Mouse (Mus musculus): Measurements from ENCODE around the gene Phtf2.
"Not testable (repeated sequence)": the region's sequence is repeated elsewhere in the genome, so short reads cannot be mapped to it uniquely, and the experiment has no call there.

The Phtf2 gene

DNA sequence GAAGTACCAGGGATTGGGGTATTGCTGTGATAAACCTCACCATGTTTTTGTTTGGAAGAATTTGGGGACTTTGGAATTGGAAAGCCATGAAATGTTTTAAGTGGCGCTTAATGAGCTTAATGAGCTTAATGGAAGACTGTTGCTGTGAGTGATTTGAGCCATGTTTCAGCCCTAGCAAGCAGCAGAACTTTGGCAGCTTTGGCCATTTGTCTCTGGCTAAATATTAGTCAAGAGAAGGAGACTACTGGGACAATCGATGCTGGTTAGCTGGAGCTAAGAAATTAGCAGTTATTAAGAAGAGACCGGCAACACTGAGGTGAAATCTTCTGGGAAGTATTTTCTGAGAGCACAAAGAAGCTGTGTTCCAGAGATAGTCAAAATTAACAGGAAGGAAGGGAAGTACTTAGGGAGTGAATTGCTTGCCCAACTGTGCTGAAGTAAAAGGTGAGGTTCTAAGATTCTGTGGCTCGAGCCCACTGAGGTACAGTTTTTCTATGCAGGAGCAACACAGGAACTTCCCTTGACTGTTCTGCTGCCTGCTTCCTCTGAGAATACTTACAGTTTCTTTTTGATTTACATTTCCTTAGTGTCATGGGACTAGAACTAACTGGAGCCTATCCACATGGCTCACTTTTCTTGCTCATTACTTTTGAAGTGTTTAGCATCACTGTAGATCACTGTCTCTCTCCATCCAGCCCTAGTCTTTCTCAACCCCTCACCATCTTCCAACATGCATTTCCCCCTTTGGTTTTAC is 17.5 kb downstream of the Phtf2 start:
- no peak for DNase-seq

DNA sequence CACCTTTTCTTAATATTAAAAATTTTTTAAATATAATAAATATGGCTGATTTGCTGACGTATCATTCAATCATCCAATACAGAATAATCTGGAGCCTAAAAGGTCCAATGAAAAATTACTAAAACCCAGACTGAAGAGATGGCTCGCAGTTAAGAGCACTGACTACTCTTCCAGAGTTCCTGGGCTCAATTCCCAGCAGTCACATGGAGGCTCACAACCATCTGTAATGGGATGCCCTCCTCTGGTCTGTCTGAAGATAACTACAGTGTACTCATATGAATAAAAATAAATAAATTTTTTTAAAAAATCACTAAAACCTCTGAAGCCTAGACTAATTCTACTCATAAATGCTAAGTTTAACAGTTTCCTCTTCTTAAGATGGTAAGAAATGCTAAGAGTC is 20.0 kb downstream of the Phtf2 start:
- no peak for DNase-seq

DNA sequence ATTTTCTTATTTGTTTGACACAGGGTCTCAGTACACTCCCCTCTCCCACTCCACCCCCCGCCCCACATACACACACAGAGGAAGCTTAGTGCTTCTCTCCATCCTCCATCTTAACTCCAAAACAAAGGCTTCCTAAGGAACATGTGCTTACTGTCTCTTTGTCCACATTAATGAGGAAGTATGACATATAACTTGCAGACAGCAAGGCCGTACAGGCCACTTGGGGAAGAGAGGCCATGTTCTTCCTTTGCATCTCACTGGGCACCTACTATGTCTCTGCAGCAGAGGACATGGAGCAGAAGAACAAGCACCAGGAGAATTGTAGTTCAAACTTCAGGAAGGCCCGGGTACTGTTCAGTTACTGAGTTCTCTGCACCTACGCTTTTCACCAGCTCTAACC is 21.4 kb downstream of the Phtf2 start:
- DNase-seq: no peak

DNA sequence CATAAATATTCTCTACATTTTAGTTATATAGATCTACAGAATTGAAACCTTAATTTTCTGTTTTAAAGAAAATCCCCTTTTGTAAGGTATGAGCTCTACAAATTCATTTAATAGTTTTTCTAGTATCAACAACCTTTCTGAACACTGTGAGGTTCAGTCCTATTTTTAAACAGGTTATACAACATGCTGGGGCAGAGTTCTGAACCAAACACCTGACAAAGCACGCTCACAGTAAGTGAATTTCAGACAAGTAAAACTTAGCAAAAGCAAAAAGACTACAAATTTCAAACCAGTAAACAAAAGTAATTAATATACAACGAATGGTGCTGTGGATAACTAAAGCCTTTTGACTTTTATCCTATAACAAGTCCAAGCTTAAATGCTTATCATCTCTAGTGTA is 23.5 kb downstream of the Phtf2 start:
- no peak for DNase-seq

DNA sequence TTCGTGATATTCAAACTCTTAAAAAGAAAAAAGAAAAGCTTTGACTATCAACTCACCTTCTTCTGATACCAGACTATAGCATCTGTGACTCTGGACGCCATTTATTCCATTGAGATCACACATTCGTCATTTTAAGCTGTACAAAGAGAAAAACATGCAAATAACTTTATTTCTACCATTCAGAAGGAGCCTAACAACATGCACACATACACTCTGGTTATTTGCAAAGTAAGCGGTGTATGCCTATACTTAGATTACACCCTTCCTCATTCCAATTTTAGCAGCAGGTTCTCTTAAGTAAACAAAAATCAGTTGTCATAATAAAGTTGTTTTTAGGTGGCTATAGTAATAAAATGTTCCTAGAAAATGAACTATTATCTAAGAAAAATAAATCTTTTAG is 26.9 kb downstream of the Phtf2 start:
- DNase-seq: no peak

DNA sequence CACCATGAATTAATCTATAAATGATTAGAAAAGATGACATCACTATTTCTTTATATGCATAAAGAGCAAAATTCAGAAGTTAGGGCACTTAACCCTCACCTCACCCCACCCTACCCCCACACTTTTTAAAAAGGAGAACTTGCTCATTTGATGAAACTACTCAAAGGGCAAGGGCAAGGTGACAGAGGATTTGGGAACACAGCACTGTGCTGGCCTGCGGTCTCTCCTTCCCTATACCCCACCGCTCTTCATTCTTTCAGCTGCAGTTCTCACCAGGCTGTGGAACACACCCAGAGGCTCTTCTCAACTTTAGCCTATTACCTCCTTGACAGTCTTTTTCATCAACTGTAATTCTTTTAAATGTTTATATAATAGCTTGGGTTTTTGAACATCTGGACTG is 34.9 kb downstream of the Phtf2 start:
- DNase-seq: no peak

DNA sequence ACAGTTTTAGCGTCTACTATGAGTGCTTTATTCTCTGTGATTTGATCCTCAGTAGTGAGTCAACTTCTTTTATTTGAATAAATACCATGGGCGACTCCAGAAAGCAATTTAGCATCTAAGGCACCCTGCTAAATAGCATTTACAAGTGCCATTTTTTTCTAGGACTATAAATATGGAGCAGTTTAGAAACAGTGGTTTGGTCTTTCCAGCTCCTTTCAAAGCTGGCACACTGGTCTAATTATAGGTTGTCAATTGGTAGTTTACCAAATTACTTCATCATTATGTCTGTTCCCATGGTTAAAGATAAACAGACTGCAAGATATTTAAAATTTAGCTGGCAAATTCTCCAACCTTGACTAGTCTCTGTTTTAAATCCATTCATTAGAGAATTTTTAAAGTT is 38.1 kb downstream of the Phtf2 start:
- no peak for DNase-seq

DNA sequence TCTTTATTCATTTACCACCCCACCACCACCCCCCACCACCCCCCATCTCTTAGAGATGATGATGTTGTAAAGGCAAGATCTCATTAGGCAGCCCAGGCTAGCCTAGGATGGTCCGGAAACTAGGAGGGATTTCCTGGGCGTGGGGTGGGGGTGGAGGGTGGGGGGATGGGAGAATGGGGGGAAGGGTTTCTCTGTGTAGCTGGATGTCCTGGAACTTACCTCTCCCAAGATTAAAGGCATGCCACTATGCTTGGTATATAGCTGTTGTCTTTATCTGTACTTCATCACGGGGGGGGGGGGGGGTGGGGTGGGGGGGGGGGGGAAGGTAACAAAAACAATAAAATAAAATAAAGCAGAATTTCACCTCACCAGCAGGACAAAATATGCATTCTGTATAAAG is 38.5 kb downstream of the Phtf2 start:
- DNase-seq: no peak

DNA sequence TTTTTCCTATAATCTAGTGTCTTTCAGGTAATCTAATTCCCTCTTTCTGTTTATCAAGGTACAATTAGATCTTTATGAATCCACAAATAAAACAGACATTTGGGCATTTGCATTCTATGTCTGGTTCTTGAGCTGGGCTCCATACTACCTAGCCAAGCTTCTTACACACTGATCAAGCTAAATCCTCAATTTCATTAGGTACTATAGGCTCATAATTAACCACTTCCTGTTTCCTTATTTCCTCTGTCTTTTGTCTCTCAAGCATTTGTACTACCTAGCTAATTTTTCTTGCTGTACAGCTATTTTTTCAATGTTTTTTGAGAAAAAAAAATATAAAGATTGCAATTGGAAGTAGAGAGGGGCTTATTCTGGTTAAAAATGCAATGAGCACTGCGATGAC is 44.8 kb downstream of the Phtf2 start:
- DNase-seq: no peak

DNA sequence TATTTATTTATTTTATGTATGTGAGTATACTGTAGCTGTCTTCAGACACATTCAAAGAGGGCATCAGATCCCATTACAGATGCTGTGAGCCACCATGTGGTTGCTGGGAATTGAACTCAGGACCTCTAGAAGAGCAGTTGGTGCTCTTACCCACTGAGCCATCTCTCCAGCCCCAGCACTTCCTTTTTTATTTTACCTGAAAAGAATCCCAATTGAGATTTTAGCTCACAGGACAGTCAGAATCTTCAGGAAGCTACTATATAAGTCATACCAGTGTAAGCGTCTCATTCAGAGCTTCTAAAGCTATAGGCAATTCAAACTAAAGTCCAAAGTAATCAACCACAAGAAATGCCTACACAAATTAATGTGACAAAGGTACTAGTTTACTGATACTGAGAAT is 47.5 kb downstream of the Phtf2 start:
- DNase-seq: no peak

DNA sequence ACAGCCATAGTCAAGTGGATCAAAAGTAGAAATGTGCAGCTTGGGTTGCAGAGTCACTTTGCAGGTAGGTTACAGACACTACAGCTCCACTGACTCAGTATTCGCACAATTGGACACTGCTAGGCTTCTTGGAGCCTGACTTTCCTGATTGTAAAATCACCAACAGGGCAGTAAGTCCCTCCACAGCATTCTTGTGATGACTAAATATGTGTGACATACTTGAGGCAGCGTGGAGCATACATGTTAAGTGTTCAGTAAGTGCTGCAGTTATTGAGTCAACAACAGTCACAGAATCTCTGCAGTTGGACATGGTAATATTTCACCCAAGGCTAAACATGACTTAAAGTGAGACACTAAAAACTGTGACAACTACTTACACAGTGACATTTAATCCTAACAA is 50.5 kb downstream of the Phtf2 start:
- peak in 1 of 2 experiments; percentile 10 for DNase-seq

DNA sequence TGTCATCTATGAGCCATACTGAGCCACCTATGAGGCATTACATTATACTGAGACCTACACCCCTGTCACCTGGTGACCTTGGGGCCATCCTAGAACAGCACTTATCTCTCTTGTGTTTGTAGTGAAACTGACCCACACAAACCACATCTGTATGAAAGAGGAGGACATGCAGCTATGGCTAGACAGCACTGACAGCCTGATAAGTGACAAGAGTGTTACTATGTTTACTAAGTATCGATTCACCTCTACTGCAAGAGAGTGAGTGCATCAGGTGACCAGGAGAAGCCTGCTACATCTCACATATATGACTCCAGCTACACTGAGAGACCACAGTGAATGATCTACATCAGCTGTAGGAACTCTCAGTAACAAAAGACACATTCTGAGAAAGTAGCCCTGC is 51.2 kb downstream of the Phtf2 start:
- no peak for DNase-seq

DNA sequence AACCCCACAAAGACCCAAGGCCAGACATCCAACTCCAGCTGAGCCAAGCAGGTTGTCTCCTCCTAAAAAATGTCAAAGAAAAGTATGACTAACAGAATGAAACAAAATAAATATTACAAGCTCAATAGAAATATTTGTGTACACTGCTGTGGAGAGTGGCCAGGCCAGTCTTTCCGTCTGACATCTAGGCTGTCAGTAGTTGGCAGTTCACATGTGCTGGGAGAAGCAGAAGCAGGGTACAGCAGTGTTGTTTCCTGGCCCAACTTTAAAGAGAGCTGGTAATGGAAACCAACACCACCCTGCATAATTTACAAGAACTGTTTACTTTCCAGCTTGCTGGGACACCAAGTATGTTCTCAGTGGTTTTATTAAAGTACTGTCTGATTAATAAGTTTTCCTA is 60.3 kb downstream of the Phtf2 start:
- peak; percentile 26 to 40 for DNase-seq

DNA sequence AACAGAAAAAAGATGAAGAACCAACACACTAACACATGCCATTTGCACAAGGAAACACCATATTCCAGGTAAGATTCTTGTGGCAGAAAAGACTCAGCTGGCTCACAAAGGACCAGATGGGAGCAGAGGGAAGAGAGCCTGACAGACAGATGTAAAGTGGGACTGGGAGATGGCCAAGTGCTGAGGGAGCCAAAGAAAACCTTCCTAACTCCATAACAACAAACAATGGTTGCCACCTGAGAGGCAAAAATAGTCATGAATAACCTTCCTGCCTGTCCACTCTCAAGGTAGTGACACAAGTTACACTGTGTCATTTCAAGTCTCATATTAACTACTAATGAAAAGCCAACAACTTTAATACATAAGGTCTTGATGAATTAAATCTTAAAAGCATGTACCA is 60.8 kb downstream of the Phtf2 start:
- no peak for DNase-seq

DNA sequence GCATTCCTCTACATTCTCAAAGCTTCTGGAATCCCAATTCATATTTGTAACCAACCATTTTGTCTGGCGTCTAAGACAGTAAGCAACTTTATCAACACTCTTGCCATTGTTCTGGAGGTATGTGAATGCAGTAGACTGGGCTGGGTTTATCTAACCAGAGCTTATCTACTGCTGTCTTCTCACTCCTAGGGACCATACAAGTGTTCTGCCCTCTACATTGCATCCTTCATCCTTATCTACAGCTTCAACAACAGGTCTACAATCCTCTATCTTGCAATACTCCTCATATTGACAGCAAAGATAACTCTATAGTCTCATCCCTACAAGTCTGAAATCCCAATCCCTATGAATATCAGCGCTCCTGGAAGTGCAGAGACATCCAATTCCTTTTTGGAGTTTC is 66.8 kb downstream of the Phtf2 start:
- no peak for DNase-seq

DNA sequence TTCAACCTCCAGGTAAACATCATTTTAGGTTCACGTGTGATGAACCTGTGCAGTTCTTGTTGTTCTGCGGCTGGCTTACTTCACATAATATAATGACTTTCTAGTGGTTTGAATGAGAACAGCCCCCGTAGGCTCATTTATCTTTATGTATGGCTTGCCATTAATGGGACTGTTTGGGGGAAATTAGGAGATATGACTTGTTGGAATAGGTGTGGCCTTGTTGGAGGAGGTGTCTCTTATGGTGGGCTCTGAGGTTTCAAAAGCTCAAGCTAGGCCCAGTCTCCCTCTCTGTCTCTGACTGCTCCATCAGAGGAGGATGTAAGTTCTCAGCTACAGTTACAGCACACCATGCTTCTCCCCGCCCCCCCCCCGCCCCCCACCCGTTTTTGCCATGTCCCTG is 71.5 kb downstream of the Phtf2 start:
- no peak for DNase-seq

DNA sequence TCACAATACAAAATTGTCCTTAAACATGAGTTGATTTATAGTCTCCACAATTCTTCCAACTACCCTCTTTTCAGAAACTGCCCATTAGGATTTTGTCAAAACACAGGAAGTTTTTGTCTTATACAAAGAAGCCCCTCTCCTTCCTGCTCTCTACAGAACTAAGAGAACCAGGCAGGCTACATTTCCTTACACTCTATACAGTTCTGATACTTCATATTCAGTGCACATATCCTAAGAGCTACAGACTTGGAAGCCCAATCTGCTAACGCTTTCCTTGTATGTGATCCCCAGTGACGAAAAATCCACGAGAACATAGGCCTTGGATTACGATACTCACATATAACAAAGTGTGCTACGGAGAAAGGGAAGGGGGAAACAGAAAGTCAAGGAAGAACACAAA is 86.0 kb downstream of the Phtf2 start:
- DNase-seq: no peak

DNA sequence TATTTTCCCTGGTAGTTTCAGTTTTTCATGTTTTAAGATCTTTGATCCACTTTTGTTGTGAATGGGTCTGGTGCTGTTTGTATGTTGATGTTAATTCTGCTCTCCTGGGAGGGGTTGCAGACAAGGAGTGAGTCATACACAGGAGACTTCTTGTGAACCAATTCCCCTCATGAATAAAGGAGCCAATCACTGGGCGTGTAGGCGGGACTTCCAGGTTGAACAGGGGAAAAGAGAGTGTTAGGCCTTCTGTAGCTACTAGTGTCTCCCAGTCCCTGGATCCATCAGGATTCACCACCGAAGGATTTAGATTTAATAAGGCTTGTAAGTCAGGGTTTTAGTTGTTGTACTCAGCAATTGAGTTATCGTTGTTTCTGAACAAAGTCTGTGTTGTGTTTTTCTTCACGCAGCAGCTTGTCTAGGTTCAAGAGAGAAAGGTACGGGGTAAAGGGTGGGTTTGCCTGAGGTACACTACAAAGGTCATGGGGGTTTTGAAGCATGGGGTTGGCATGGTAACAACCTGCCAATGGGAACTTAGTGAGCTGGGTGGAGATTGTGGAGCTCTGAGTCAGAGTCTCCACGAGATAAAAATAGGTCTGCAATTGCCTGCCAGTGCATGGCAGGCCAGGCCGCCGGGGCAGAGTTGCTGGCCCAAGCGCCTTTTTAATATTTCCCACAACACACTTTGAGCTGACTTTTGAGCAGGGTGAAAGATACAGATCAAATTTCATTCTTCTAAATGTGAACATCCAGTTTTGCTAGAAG is 90.0 kb downstream of the Phtf2 start:
- DNase-seq: peak in 1 of 2 experiments; percentile 9

DNA sequence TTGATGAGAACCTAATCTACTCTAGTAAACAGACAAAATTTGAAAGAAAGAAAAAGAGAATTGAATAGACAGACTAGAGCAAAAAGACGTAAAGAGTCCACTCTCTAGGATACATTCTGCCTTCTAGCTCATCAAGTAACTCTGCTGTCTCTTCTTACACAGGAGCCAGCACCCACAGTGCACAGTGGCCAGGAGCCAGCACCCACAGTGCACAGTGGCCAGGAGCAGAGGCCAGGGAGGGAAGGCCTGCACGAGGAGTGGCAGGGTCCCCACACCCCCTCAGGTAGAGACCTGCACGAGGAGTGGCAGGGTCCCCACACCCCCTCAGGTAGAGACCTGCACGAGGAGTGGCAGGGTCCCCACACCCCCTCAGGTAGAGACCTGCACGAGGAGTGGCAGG is 95.5 kb downstream of the Phtf2 start:
- not testable (repeated sequence) for DNase-seq

DNA sequence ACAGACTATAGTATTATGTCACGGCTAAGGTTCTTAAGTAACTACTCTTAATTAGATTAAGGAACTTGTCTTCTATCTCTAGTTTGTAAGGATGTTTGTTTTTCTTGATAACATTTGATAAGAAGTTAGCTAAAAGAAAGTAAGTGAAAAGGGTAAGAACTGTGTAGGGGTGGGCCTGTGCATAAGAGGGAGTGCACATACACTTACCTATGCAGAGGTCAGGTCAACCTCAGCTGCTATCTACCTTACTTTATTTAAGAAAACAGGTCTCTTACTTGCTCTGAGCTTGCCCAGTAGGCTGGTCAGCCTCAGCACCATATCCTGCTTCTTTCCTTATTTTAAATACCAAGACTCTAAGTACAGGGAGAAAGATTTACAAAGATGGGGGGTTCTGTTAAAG is 100.8 kb downstream of the Phtf2 start:
- no peak for DNase-seq

DNA sequence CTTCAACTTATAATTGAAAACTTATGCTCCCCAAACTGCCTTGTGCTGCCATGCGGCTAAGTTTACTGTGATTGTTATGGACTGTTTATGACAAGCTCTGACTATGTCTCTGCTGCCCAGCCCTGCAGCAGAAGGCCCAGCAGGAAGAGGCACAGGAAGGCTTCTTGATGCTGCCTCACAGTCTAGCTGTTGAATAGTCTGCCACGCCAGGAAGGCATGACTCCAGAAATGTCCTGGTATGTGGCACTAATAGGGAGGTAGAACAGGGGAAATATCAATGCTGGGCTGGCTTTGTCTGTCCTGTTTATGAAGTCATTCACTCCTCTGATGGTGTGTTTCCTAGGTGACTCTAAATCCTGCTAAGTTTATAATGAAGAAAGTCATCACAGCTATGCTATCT is 102.7 kb downstream of the Phtf2 start:
- no peak for DNase-seq

DNA sequence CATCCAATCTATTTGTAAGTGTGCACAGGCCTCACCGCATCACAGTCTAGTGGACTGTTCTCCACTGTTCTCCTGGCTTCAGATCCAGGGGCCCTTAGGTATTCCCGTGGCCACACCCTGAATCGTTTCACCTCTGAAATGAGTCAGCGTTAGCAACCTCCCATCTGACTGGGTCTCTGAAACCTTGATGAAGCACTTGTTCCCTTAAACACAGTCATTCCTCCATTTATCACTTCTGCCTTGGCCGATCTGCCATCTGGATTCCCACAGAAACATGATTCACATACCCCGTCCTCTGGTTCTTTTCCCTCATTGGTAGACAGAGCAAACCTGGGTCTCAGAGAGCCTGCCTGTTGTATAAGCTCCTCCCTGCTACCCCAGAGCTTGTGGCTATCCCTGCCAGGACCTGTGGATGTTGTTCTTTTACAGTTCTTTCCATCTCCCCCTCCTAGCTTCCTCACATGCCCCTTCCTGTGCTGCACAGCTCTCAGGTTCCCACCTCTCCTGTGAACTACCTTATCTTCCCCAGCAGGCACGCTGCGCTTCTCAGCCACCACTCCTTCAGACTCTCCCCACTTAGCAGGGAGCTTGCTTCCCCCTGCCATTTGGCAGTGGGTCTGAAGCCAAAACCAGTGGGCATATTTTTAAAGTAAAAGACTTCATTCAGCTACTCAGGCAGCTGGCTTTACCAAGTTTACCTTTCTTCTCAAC is 103.5 kb downstream of the Phtf2 start:
- DNase-seq: peak in 1 of 2 experiments; percentile 5

DNA sequence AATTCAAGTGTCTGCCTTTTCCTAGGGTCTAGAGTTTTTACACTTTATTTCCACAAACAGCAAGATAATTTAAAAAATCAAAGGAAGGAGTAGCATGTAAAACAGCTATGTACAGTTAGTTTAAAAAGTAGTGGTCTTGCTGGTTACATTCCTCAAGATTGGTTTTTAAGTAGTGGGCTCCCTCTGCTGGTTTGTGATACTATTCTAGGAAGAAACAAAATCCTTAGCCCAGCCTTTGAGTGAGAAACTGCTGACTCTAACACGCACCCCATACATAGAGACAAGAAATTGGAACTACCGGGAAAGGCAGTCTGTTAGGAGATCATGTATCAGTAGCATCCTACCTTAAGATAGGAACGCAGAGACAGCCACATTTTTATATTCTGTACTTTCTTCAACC is 108.6 kb downstream of the Phtf2 start:
- DNase-seq: peak in 1 of 2 experiments; percentile 28

DNA sequence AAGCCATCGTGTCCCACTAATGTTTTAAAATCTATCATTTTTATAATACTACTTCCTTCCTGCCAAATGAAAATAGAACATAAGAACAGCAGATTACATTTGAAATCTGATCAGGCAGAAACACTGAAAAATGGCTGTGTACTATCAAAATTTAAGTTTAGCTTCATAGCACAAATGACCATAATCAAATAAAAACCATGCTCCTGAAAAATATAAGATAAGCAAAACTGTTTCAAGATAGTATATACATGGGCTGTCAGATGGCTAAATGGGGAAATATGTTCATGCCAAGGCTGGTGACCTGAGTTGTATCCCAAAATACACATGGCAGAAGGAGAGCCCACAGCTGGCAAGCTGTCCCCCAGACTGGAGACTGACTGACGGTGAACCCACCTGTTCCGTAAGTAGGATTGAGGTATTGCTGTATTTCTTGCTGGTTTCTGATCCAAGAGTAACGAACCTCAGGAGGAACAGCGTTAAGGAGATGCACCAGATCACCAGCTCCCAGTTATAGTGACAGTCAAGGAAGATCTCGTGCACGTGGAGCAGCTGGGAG is 116.5 kb downstream of the Phtf2 start:
- DNase-seq: no peak
